Comparison of ENCODE assay signal across 33 mouse cellular contexts in genomic region chr4:21810608-21811007, GRCm38 (mm10).
"Had no signal": no experiment of that assay in that cellular context is flagged by ENCODE, and none has a peak within 500 bp of the region (broad histone marks: within the 10 kb centered on the region; RNA-seq: fewer than 3 reads in every experiment).

No protein-coding gene starts in this region.

- H3K9ac ChIP-seq: heart, embryonic 12.5 days; heart, embryonic 13.5 days; heart, embryonic 15.5 days; hindbrain, embryonic 12.5 days; hindbrain, embryonic 13.5 days; hindbrain, embryonic 14.5 days; hindbrain, embryonic 15.5 days; kidney, embryonic 15.5 days had no signal

- H3K27me3 ChIP-seq: heart, embryonic 12.5 days; heart, embryonic 13.5 days; heart, embryonic 15.5 days; hindbrain, embryonic 12.5 days; hindbrain, embryonic 13.5 days; hindbrain, embryonic 15.5 days; kidney, embryonic 15.5 days had no signal

- H3K9me3 ChIP-seq: heart, embryonic 10.5 days; heart, embryonic 12.5 days; heart, embryonic 13.5 days; heart, embryonic 15.5 days; hindbrain, embryonic 10.5 days; hindbrain, embryonic 12.5 days; hindbrain, embryonic 13.5 days; hindbrain, embryonic 15.5 days; kidney, embryonic 15.5 days had no signal

- H3K4me3 ChIP-seq: heart, embryonic 10.5 days; heart, embryonic 12.5 days; heart, embryonic 13.5 days; heart, embryonic 15.5 days; hindbrain, embryonic 10.5 days; hindbrain, embryonic 12.5 days; hindbrain, embryonic 13.5 days; hindbrain, embryonic 15.5 days; kidney, embryonic 15.5 days; layer of hippocampus, adult 2 months; left cerebral cortex, adult 2 months had no signal

- H3K4me1 ChIP-seq: heart, embryonic 10.5 days; heart, embryonic 12.5 days; heart, embryonic 13.5 days; heart, embryonic 15.5 days; hindbrain, embryonic 10.5 days; hindbrain, embryonic 13.5 days; hindbrain, embryonic 15.5 days; kidney, embryonic 15.5 days had no signal

- DNase-seq: heart, postnatal 10 days; heart, postnatal 14 days; heart, postnatal 36 days; heart, postnatal 4 days; kidney, adult 11 months; kidney, adult 18-20 months; kidney, adult 2 months; kidney, adult 8-10 months; kidney, adult 9 months; kidney, postnatal 10 days; kidney, postnatal 14 days; kidney, postnatal 25 days; kidney, postnatal 36 days; kidney, postnatal 4 days; layer of hippocampus, adult 9-11 months; layer of hippocampus, postnatal 36 days had no signal

- ATAC-seq: hindbrain, embryonic 16.5 days; hindbrain, postnatal 0 days; inflammation-experienced regulatory T-cells, adult 6 months had no signal

- H3K27ac ChIP-seq: heart, embryonic 10.5 days; heart, embryonic 13.5 days; heart, embryonic 15.5 days; hindbrain, embryonic 10.5 days; hindbrain, embryonic 12.5 days; hindbrain, embryonic 13.5 days; hindbrain, embryonic 14.5 days; hindbrain, embryonic 15.5 days; hindbrain, postnatal 0 days; kidney, embryonic 15.5 days; kidney, postnatal 0 days; layer of hippocampus, adult 2 months; left cerebral cortex, adult 2 months had no signal

- H3K4me2 ChIP-seq: heart, embryonic 11.5 days; heart, embryonic 12.5 days; heart, embryonic 13.5 days; heart, embryonic 15.5 days; hindbrain, embryonic 12.5 days; hindbrain, embryonic 13.5 days; hindbrain, embryonic 14.5 days; hindbrain, embryonic 15.5 days; kidney, embryonic 15.5 days had no signal
